Mouse (Mus musculus) liver, postnatal 0 days (tissue): ENCODE data around the gene 3110001I22Rik.

Source experiments
- CTCF ChIP-seq: sonication (generic); IDR thresholded peaks from 2 replicates; pipeline ENCODE4 v1.5.1; 2016; ENCODE audit warnings: antibody characterized with exemption, low read depth
- EP300 ChIP-seq: IDR thresholded peaks from 2 replicates; pipeline ENCODE4 v1.6.1; 2016; ENCODE audit warnings: antibody characterized with exemption, low read depth, mild to moderate bottlenecking

GRCm38 (mm10) chr16:13660736-13661135 lies 11.0 kb upstream of the 3110001I22Rik start:
- no peak for TF ChIP-seq CTCF
- no peak for TF ChIP-seq EP300
